Mouse (Mus musculus) activated CD4-positive, CD25-positive, alpha-beta regulatory T cell (primary cell): Measurements from ENCODE around the gene Slc9a6. TPM values are rescaled to one million over a fixed set of nuclear protein-coding genes. Genes with fewer than 3 reads are reported as not detected.

Experiments
- polyA plus RNA-seq, 2 experiments: library from polyadenylated mRNA; unstranded; fragments of 100-300 nt; shearing (Covaris generic); gene quantifications; one replicate each; pipeline ENCODE4 v1.2.1; 2017

Gene Slc9a6
- polyA plus RNA-seq, result 10 to 100 TPM; 15.9 to 20.0 TPM

DNA sequence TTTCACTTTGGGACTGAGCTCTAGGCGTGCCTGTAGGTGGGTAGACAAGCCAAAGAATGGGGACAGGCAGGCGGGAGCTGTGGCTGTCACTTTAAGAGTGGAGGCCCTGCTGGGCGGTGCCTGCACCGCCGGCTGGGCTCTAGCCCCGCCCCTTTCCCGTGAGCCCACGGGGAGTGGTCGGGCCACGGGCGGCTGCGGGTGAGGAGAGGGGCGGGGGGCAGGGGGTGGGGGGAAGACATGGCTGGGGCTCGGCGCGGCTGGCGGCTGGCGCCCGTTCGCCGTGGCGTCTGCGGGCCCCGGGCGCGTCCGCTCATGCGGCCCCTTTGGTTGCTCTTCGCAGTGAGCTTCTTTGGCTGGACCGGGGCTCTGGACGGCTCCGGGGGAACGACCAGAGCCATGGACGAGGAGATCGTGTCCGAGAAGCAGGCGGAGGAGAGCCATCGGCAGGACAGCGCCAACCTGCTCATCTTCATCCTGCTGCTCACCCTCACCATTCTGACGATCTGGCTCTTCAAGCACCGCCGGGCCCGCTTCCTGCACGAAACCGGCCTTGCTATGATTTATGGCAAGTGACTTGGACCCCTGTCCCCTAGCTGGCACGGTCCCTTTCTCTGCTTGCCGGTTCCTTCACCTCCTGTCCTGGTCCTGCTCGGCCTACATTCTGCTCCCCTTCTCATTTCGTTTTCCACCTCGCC lies at the start of gene Slc9a6:
Slc9a6 (plus strand) TSS at position 135 of the 695 bp plus-strand sequence.

DNA sequence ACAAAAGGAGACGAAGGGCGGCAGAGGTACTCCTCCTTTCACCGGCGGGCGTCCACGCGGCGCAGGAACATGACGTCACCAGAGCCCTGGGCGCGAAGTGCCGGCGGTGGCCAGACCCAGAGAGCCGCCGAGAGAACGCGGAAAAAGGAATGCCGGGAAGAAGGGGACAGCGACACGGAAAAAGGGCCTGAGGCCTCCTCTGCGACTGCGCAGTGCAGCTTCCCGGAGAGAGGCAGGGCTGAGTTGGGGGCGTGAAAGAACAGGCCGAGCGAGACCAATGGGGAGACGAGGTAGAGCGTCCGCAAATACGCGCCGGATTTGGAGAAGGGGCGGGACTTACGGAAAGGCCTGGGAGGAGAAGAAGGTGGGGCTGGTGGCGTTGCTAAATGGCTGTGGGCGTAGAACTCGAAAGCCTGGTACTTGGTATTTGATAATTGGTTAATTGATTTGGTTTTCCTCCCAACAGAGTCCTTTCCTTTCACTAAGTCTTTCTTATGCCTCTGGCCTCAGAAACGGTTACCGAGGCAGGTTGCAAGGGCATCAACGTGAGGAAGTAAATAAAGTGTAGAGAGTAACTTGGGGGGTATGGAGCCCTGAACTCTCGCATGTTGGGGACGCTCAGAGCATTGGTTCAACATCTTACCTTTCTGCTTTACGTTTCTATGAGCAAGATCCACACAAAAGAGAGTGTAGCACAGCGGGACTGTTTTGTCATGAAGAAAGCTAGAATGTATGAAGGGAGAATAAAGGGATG lies 11.5 kb upstream of the Slc9a6 start, which contains the start of gene Mmgt1:
Mmgt1 (minus strand) TSS at position 183 of the 754 bp plus-strand sequence.

Other genes starting within 250 kb of the Slc9a6 start
- 1 to 10 TPM; 4.8 to 5.3 TPM for gene Smim10l2a, start 235.2 kb upstream of the Slc9a6 start, polyA plus RNA-seq
- not detected for gene Gm2174, start 161.8 kb upstream of the Slc9a6 start, polyA plus RNA-seq
- 10 to 100 TPM; 23.3 to 36.5 TPM for gene Ints6l, start 154.9 kb upstream of the Slc9a6 start, polyA plus RNA-seq
- gene Gm10477, start 85.0 kb upstream of the Slc9a6 start, polyA plus RNA-seq, result not detected
- under 1 TPM in 1 of 2 experiments, not detected in 1; 0.22 TPM for gene Gm648, start 60.2 kb upstream of the Slc9a6 start, polyA plus RNA-seq
- gene Mmgt1, start 11.7 kb upstream of the Slc9a6 start, polyA plus RNA-seq, result 1 to 10 TPM; 7.4 TPM
- under 1 TPM in 1 of 2 experiments, not detected in 1; 0.10 TPM for gene Fhl1, start 122.0 kb downstream of the Slc9a6 start, polyA plus RNA-seq
- gene Map7d3, start 212.6 kb downstream of the Slc9a6 start, polyA plus RNA-seq, result under 1 TPM; 0.31 to 0.32 TPM